Mouse (Mus musculus): ENCODE results near the gene Dennd1a. TPM values are rescaled to one million over a fixed set of nuclear protein-coding genes. Genes with fewer than 3 reads are reported as not detected.

Gene Dennd1a
- polyA plus RNA-seq, 1 experiment from 2014 or later: 10.9 TPM

DNA sequence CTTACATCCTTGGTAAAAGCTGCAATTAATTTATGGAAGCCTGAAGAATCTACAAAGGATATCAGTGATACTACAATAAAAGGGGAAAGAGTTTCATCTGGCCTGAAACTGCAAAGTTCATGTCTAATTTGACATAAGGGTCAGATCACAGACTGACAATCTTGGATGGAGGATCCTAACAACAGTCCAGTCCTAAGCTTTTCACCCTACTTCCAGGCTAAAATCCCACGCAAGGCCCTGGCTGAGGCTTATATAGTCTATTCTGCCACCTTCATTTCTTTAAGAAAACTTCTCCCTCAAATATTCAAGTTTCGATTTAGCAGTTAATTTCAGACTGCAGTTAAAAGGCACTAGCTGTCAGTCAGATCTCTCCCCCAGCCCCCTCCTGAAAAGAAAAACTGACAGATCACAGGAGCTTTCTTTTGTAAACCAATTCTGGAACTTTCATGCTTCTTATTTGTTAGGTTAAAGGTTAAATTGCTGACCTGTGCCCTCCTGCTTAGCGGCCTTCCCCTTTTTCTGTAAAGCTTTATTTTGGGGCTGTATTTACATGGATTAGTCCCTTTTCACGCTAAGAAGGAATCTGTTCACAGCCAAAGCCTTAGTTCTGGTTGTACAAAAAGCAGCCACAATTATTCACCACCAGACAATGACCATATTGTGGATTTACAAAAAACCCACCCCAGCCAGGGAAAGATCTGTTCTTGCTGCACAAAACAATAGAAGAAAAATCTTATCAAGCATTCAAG, 66.3 kb downstream of the Dennd1a start:
- ATAC-seq (ENCODE audit: low read depth) (no peak), DNase-seq (ENCODE audit: low spot score) (no peak)
- Histone ChIP-seq H3K4me1 (ENCODE audit: control insufficient read depth, insufficient read depth, low read length) (0 out of 2 replicates have a peak, but pooled peaks cover 3% of the 10 kb centered on the region), H3K9me3 (ENCODE audit: control insufficient read depth, low read length) (no peaks in the 10 kb centered on the region), H3K36me3 (ENCODE audit: control insufficient read depth, insufficient read depth, low read length) (no peaks in the 10 kb centered on the region), H3K9ac (ENCODE audit: low read depth, low read length) (no peak overlapping the region), H3K4me3 (ENCODE audit: low read depth, low read length) (no peak overlapping the region), H3K27ac (replicated peaks; ENCODE audit: low read depth, low read length) (no peak overlapping the region), H3K27me3 (replicated peaks; ENCODE audit: control insufficient read depth, insufficient read depth, low read length) (no peaks in the 10 kb centered on the region), H3K4me2 (ENCODE audit: low read depth, low read length) (no peak overlapping the region)
- 23% methylated on average over 4 of the region's 4 CpGs for WGBS

DNA sequence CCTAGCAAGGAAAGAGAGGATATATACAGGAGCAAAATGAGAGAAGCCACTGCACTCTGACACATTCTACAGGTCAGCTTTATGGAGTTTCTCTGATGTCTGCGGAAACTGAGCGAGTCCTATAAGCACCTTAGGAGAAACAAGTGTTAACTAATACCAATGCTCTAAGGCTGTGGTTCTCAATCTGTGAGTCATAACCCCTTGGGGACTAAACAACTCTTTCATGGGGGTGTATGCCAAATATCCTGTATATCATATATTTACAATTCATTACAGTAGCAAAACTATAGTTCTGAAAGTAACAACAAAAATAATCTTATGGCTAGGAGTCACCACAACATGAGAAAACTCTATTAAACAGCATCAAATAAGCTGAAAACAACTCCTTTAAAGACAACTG, 67.5 kb downstream of the Dennd1a start:
- Histone ChIP-seq H3K9ac (ENCODE audit: low read depth, low read length) (no peak overlapping the region), H3K27me3 (replicated peaks; ENCODE audit: control insufficient read depth, insufficient read depth, low read length) (no peaks in the 10 kb centered on the region), H3K4me3 (ENCODE audit: low read depth, low read length) (no peak overlapping the region), H3K36me3 (ENCODE audit: control insufficient read depth, insufficient read depth, low read length) (no peaks in the 10 kb centered on the region), H3K27ac (replicated peaks; ENCODE audit: low read depth, low read length) (no peak overlapping the region), H3K9me3 (ENCODE audit: control insufficient read depth, low read length) (no peaks in the 10 kb centered on the region), H3K4me2 (ENCODE audit: low read depth, low read length) (no peak overlapping the region), H3K4me1 (ENCODE audit: control insufficient read depth, insufficient read depth, low read length) (0 out of 2 replicates have a peak, but pooled peaks cover 3% of the 10 kb centered on the region)
- DNase-seq (ENCODE audit: low spot score) (no peak), ATAC-seq (ENCODE audit: low read depth) (no peak)
- WGBS: 86% methylated on average over 2 of the region's 2 CpGs

- Histone ChIP-seq H3K27ac (replicated peaks; ENCODE audit: low read depth, low read length) (no peak overlapping the region), H3K9me3 (ENCODE audit: control insufficient read depth, low read length) (0 out of 2 replicates have a peak, but pooled peaks cover 5% of the 10 kb centered on the region), H3K36me3 (ENCODE audit: control insufficient read depth, insufficient read depth, low read length) (no peaks in the 10 kb centered on the region), H3K9ac (ENCODE audit: low read depth, low read length) (no peak overlapping the region), H3K27me3 (replicated peaks; ENCODE audit: control insufficient read depth, insufficient read depth, low read length) (no peaks in the 10 kb centered on the region), H3K4me1 (ENCODE audit: control insufficient read depth, insufficient read depth, low read length) (no peaks in the 10 kb centered on the region), H3K4me3 (ENCODE audit: low read depth, low read length) (no peak overlapping the region), H3K4me2 (ENCODE audit: low read depth, low read length) (no peak overlapping the region)
- ATAC-seq (ENCODE audit: low read depth) (no peak), DNase-seq (ENCODE audit: low spot score) (no peak)
- 60% methylated on average over 1 of the region's 1 CpGs for WGBS
Observed at GRCm38 (mm10) chr2:38213041-38213440, 74.1 kb downstream of the Dennd1a start.

DNA sequence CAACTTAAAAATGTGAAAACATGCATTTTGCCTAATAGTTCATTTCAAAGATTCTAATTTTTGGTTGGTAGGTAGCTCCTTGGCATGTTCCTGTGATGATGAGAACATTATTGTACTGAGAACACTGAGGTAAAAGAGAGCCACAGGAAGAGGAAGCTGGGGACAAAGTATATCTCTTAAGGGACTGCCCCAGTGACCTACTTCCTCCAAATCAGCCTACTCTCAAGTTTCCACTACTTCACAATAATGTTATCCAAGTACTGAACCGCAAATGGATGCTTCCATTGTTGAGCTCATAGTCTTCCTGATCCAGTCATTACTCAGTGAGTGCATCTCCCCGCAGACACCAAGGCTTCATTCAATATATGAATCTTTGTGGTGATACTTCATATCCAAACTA, 75.8 kb downstream of the Dennd1a start:
- H3K9ac ChIP-seq (ENCODE audit: low read depth, low read length): no peak overlapping the region
- no peak for ATAC-seq (ENCODE audit: low read depth)
- 92% methylated on average over 2 of the region's 2 CpGs for WGBS

GRCm38 (mm10) chr2:38207752-38208151, 79.4 kb downstream of the Dennd1a start:
- H3K4me2 ChIP-seq (ENCODE audit: low read depth, low read length): no peak overlapping the region
- 0 out of 2 replicates have a peak, but pooled peaks cover 5% of the 10 kb centered on the region for H3K9me3 ChIP-seq (ENCODE audit: control insufficient read depth, low read length)
- no peak overlapping the region for H3K9ac ChIP-seq (ENCODE audit: low read depth, low read length)
- no peaks in the 10 kb centered on the region for H3K27me3 ChIP-seq (replicated peaks; ENCODE audit: control insufficient read depth, insufficient read depth, low read length)
- DNase-seq (ENCODE audit: low spot score) (no peak), ATAC-seq (ENCODE audit: low read depth) (no peak)
- no peaks in the 10 kb centered on the region for H3K36me3 ChIP-seq (ENCODE audit: control insufficient read depth, insufficient read depth, low read length)
- H3K27ac ChIP-seq (replicated peaks; ENCODE audit: low read depth, low read length): no peak overlapping the region
- H3K4me1 ChIP-seq (ENCODE audit: control insufficient read depth, insufficient read depth, low read length): no peaks in the 10 kb centered on the region
- WGBS: 95% methylated on average over 1 of the region's 1 CpGs
- no peak overlapping the region for H3K4me3 ChIP-seq (ENCODE audit: low read depth, low read length)

More for the DNA sequence above, 75.8 kb downstream of the Dennd1a start:
- Histone ChIP-seq H3K9me3 (ENCODE audit: control insufficient read depth, low read length) (0 out of 2 replicates have a peak, but pooled peaks cover 5% of the 10 kb centered on the region), H3K27me3 (replicated peaks; ENCODE audit: control insufficient read depth, insufficient read depth, low read length) (no peaks in the 10 kb centered on the region), H3K4me2 (ENCODE audit: low read depth, low read length) (no peak overlapping the region), H3K36me3 (ENCODE audit: control insufficient read depth, insufficient read depth, low read length) (no peaks in the 10 kb centered on the region), H3K27ac (replicated peaks; ENCODE audit: low read depth, low read length) (no peak overlapping the region), H3K4me1 (ENCODE audit: control insufficient read depth, insufficient read depth, low read length) (no peaks in the 10 kb centered on the region), H3K4me3 (ENCODE audit: low read depth, low read length) (no peak overlapping the region)
- no peak for DNase-seq (ENCODE audit: low spot score)

DNA sequence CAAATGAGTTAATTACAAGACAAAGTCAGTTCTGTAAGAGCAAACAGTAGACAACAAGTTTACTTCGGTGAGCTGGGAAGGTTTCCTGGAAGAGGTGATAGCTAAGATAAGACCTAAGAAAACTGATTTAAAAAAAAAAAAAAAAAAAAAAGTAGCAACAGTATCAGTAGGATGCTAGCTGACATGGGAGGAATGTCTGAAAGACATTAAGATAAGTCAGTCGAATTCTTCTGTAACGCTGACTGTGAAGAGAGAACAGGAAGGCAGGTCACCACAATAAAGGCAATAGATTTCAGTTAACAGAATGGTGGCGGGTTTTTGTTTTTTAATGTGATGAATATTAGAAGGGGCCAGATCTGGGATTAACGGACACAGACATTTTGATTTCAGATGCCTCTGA, 81.9 kb downstream of the Dennd1a start:
- DNase-seq (ENCODE audit: low spot score) (no peak), ATAC-seq (ENCODE audit: low read depth) (no peak)
- Histone ChIP-seq H3K36me3 (ENCODE audit: control insufficient read depth, insufficient read depth, low read length) (no peaks in the 10 kb centered on the region), H3K9me3 (ENCODE audit: control insufficient read depth, low read length) (0 out of 2 replicates have a peak, but pooled peaks cover 5% of the 10 kb centered on the region), H3K9ac (ENCODE audit: low read depth, low read length) (no peak overlapping the region), H3K27ac (replicated peaks; ENCODE audit: low read depth, low read length) (no peak overlapping the region), H3K4me1 (ENCODE audit: control insufficient read depth, insufficient read depth, low read length) (no peaks in the 10 kb centered on the region), H3K4me3 (ENCODE audit: low read depth, low read length) (no peak overlapping the region), H3K27me3 (replicated peaks; ENCODE audit: control insufficient read depth, insufficient read depth, low read length) (no peaks in the 10 kb centered on the region), H3K4me2 (ENCODE audit: low read depth, low read length) (no peak overlapping the region)
- 66% methylated on average over 5 of the region's 5 CpGs for WGBS

DNA sequence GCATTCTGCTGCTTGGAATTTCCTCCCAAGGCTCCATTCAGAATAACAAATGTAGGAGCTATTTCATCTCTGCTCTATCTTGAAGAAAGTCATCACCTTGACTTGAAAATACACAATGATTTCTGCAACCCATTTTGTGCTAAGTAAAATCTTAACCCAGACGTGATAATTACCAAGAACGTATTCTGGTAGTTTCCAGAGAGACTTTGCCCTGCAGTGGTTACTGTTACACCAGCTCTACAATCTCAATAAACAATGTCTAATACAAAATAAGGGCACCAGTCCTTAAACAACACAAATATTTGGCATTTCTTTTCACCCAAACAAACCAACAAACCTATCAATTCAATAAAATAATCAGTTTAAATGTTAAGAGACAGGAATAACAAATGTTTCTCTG, 82.5 kb downstream of the Dennd1a start:
- DNase-seq (ENCODE audit: low spot score) (no peak), ATAC-seq (ENCODE audit: low read depth) (no peak)
- no peaks in the 10 kb centered on the region for H3K27me3 ChIP-seq (replicated peaks; ENCODE audit: control insufficient read depth, insufficient read depth, low read length)
- H3K4me2 ChIP-seq (ENCODE audit: low read depth, low read length): no peak overlapping the region
- no peak overlapping the region for H3K27ac ChIP-seq (replicated peaks; ENCODE audit: low read depth, low read length)
- H3K4me3 ChIP-seq (ENCODE audit: low read depth, low read length): no peak overlapping the region
- no peaks in the 10 kb centered on the region for H3K4me1 ChIP-seq (ENCODE audit: control insufficient read depth, insufficient read depth, low read length)
- 0 out of 2 replicates have a peak, but pooled peaks cover 5% of the 10 kb centered on the region for H3K9me3 ChIP-seq (ENCODE audit: control insufficient read depth, low read length)
- H3K36me3 ChIP-seq (ENCODE audit: control insufficient read depth, insufficient read depth, low read length): no peaks in the 10 kb centered on the region
- H3K9ac ChIP-seq (ENCODE audit: low read depth, low read length): no peak overlapping the region
- WGBS: 60% methylated on average over 2 of the region's 2 CpGs

DNA sequence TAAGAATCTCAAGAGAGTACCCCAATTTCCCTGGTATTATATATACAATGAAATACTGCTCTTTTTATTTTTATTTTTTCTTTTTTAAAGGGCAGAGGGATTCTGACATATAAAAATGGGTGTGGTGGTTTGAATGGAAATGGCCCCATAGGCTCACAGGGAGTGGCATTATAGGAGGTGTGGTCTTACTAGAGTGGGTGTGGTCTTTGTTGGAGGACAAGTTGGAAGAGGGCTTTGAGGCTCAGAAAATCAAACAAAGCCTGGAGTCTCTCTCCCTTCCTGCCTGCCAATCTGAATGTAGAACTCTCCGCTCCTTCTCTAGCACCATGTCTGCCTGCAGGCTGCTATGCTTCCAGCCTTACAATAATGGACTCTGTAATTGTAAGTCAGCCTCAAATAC, 89.1 kb downstream of the Dennd1a start:
- no peak overlapping the region for H3K4me3 ChIP-seq (ENCODE audit: low read depth, low read length)
- WGBS: 71% methylated on average over 1 of the region's 1 CpGs
- peaks cover 4% of the 10 kb centered on the region for H3K4me1 ChIP-seq (ENCODE audit: control insufficient read depth, insufficient read depth, low read length)
- H3K36me3 ChIP-seq (ENCODE audit: control insufficient read depth, insufficient read depth, low read length): no peaks in the 10 kb centered on the region
- no peak overlapping the region for H3K4me2 ChIP-seq (ENCODE audit: low read depth, low read length)
- H3K9me3 ChIP-seq (ENCODE audit: control insufficient read depth, low read length): no peaks in the 10 kb centered on the region
- ATAC-seq (ENCODE audit: low read depth) (no peak), DNase-seq (ENCODE audit: low spot score) (no peak)
- H3K9ac ChIP-seq (ENCODE audit: low read depth, low read length): no peak overlapping the region
- no peaks in the 10 kb centered on the region for H3K27me3 ChIP-seq (replicated peaks; ENCODE audit: control insufficient read depth, insufficient read depth, low read length)
- no peak overlapping the region for H3K27ac ChIP-seq (replicated peaks; ENCODE audit: low read depth, low read length)
